Mouse (Mus musculus): ENCODE measurements around the gene Nmnat1. TPM values are rescaled to one million over a fixed set of nuclear protein-coding genes. Genes with fewer than 3 reads are reported as not detected.

Gene Nmnat1
- polyA plus RNA-seq, 1 experiment = not detected

GRCm38 (mm10) chr4:149504363-149504762 lies 19.4 kb upstream of the Nmnat1 start:
- TF ChIP-seq CTCF (IDR thresholded peaks at IDR 0.05; ENCODE audit: insufficient read depth, low read depth, low read length) (no peak), POLR2A (IDR thresholded peaks at IDR 0.05; ENCODE audit: insufficient read depth, low read depth, low read length) (no peak)
- no peak overlapping the region for H3K4me3 ChIP-seq (ENCODE audit: insufficient read depth, low read depth, low read length)
- H3K27ac ChIP-seq (ENCODE audit: insufficient read depth, low read depth, low read length) = no peak overlapping the region
- peaks cover 9% of the 10 kb centered on the region for H3K4me1 ChIP-seq (ENCODE audit: control insufficient read depth, insufficient read depth, low read length)
- 49% methylated on average over 5 of the region's 5 CpGs for WGBS

GRCm38 (mm10) chr4:149499790-149500189 lies 14.8 kb upstream of the Nmnat1 start:
- TF ChIP-seq POLR2A (IDR thresholded peaks at IDR 0.05; ENCODE audit: insufficient read depth, low read depth, low read length) (no peak), CTCF (IDR thresholded peaks at IDR 0.05; ENCODE audit: insufficient read depth, low read depth, low read length) (no peak)
- Histone ChIP-seq H3K27ac (ENCODE audit: insufficient read depth, low read depth, low read length) (0 out of 2 replicates have a peak overlapping the region, but pooled peaks have one; percentile 34), H3K4me3 (ENCODE audit: insufficient read depth, low read depth, low read length) (no peak overlapping the region), H3K4me1 (ENCODE audit: control insufficient read depth, insufficient read depth, low read length) (peaks cover 9% of the 10 kb centered on the region)
- 48% methylated on average over 5 of the region's 5 CpGs for WGBS

DNA sequence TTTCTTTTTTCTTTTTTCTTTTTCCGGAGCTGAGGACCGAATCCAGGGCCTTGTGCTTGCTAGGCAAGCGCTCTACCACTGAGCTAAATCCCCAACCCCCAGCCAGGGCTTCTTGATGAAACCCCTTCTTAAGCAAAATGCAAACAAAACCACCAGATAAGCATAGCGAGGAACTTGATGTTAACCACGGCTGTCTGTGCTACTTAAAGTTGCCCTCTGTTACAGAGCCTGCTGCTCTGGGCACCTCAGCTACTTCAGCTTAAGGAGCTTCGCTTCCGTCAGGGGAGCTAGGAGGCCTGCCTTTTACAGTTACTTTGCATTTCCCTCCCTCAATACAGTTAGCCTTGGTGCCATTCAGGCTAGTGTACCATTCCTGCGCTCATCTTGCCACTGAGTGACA lies 13.9 kb upstream of the Nmnat1 start:
- H3K27ac ChIP-seq (ENCODE audit: insufficient read depth, low read depth, low read length) = no peak overlapping the region
- H3K4me1 ChIP-seq (ENCODE audit: control insufficient read depth, insufficient read depth, low read length) = peaks cover 5% of the 10 kb centered on the region; the same call in 1 of the 2 replicates
- TF ChIP-seq CTCF (IDR thresholded peaks at IDR 0.05; ENCODE audit: insufficient read depth, low read depth, low read length) (no peak), POLR2A (IDR thresholded peaks at IDR 0.05; ENCODE audit: insufficient read depth, low read depth, low read length) (no peak)
- WGBS = 84% methylated on average over 8 of the region's 8 CpGs
- H3K4me3 ChIP-seq (ENCODE audit: insufficient read depth, low read depth, low read length) = no peak overlapping the region

- Histone ChIP-seq H3K4me1 (ENCODE audit: control insufficient read depth, insufficient read depth, low read length) (peaks cover 5% of the 10 kb centered on the region; the same call in 1 of the 2 replicates), H3K4me3 (ENCODE audit: insufficient read depth, low read depth, low read length) (no peak overlapping the region), H3K27ac (ENCODE audit: insufficient read depth, low read depth, low read length) (no peak overlapping the region)
- no peak for TF ChIP-seq POLR2A (IDR thresholded peaks at IDR 0.05; ENCODE audit: insufficient read depth, low read depth, low read length)
- no peak for TF ChIP-seq CTCF (IDR thresholded peaks at IDR 0.05; ENCODE audit: insufficient read depth, low read depth, low read length)
- 44% methylated on average over 2 of the region's 2 CpGs for WGBS
Measured at GRCm38 (mm10) chr4:149496612-149497011, 11.6 kb upstream of the Nmnat1 start.

- H3K4me1 ChIP-seq (ENCODE audit: control insufficient read depth, insufficient read depth, low read length) = peaks cover 8% of the 10 kb centered on the region
- WGBS = 100% methylated on average over 3 of the region's 3 CpGs
- TF ChIP-seq POLR2A (IDR thresholded peaks at IDR 0.05; ENCODE audit: insufficient read depth, low read depth, low read length) (no peak), CTCF (IDR thresholded peaks at IDR 0.05; ENCODE audit: insufficient read depth, low read depth, low read length) (no peak)
- no peak overlapping the region for H3K27ac ChIP-seq (ENCODE audit: insufficient read depth, low read depth, low read length)
- H3K4me3 ChIP-seq (ENCODE audit: insufficient read depth, low read depth, low read length) = no peak overlapping the region
Measured at GRCm38 (mm10) chr4:149491151-149491550, 6.1 kb upstream of the Nmnat1 start.

GRCm38 (mm10) chr4:149489415-149490240 lies 4.6 kb upstream of the Nmnat1 start:
- Histone ChIP-seq H3K4me1 (ENCODE audit: control insufficient read depth, insufficient read depth, low read length) (peaks cover 6% of the 10 kb centered on the region), H3K4me3 (ENCODE audit: insufficient read depth, low read depth, low read length) (no peak overlapping the region), H3K27ac (ENCODE audit: insufficient read depth, low read depth, low read length) (no peak overlapping the region)
- TF ChIP-seq CTCF (IDR thresholded peaks at IDR 0.05; ENCODE audit: insufficient read depth, low read depth, low read length) (no peak), POLR2A (IDR thresholded peaks at IDR 0.05; ENCODE audit: insufficient read depth, low read depth, low read length) (no peak)
- WGBS = 91% methylated on average over 14 of the region's 14 CpGs

- H3K27ac ChIP-seq (ENCODE audit: insufficient read depth, low read depth, low read length) = peak overlapping the region; percentile 26; the same call in 1 of the 2 replicates
- no peak overlapping the region for H3K4me3 ChIP-seq (ENCODE audit: insufficient read depth, low read depth, low read length)
- H3K4me1 ChIP-seq (ENCODE audit: control insufficient read depth, insufficient read depth, low read length) = peaks cover 9% of the 10 kb centered on the region
- TF ChIP-seq CTCF (IDR thresholded peaks at IDR 0.05; ENCODE audit: insufficient read depth, low read depth, low read length) (no peak), POLR2A (IDR thresholded peaks at IDR 0.05; ENCODE audit: insufficient read depth, low read depth, low read length) (no peak)
- 79% methylated on average over 12 of the region's 12 CpGs for WGBS
Measured at GRCm38 (mm10) chr4:149487729-149488128, 2.7 kb upstream of the Nmnat1 start.

DNA sequence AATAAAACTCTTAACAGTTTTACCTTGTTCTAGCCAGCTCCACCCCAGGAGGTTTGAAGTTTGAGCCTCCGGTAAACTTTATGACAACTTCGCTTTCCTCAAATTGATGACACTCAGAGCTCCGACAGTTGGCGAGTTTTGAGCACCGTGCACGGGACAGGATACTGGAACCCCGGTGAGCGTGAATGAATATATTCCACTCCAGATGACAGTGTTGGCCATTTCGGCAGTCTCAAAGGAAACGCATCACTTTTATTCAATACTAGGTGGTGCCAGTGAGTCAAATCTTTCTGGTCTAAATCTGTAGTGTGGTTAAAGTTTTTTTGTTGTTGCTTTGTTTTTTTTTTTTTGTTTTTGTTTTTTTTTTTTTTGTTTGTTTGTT lies 814 bp upstream of the Nmnat1 start:
- no peak for TF ChIP-seq CTCF (IDR thresholded peaks at IDR 0.05; ENCODE audit: insufficient read depth, low read depth, low read length)
- TF ChIP-seq POLR2A (IDR thresholded peaks at IDR 0.05; ENCODE audit: insufficient read depth, low read depth, low read length) = no peak
- under 1% methylated on average over 10 of the region's 10 CpGs for WGBS
- Histone ChIP-seq H3K27ac (ENCODE audit: insufficient read depth, low read depth, low read length) (no peak overlapping the region), H3K4me3 (ENCODE audit: insufficient read depth, low read depth, low read length) (peak overlapping the region; percentile 78), H3K4me1 (ENCODE audit: control insufficient read depth, insufficient read depth, low read length) (peaks cover 9% of the 10 kb centered on the region)

DNA sequence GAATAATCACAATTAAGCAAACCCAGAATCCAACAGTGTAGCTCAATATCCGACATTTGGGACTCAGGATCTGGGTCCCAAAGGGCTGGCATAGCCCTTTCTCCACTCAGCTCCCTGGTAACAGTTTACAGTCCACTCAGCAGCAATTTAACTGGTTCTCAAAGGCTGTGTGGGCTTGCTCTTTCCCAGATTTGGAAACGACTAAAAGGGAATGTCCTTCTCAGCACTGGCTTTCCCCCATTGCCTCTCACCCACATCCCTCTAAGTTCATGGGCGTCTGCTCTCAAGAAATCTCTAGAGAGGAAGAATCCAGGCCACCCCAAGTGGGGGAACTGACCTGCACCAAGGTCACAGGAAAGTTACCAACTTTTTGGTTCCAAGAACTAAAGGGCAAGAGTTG lies 436 bp downstream of the Nmnat1 start:
- peaks cover 9% of the 10 kb centered on the region for H3K4me1 ChIP-seq (ENCODE audit: control insufficient read depth, insufficient read depth, low read length)
- WGBS = 16% methylated on average over 3 of the region's 3 CpGs
- TF ChIP-seq CTCF (IDR thresholded peaks at IDR 0.05; ENCODE audit: insufficient read depth, low read depth, low read length) (no peak), POLR2A (IDR thresholded peaks at IDR 0.05; ENCODE audit: insufficient read depth, low read depth, low read length) (no peak)
- peak overlapping the region; percentile 59 for H3K27ac ChIP-seq (ENCODE audit: insufficient read depth, low read depth, low read length)
- peak overlapping the region; percentile 78 for H3K4me3 ChIP-seq (ENCODE audit: insufficient read depth, low read depth, low read length)
